25 mouse cellular contexts compared by ENCODE assay signal in the genomic region with DNA sequence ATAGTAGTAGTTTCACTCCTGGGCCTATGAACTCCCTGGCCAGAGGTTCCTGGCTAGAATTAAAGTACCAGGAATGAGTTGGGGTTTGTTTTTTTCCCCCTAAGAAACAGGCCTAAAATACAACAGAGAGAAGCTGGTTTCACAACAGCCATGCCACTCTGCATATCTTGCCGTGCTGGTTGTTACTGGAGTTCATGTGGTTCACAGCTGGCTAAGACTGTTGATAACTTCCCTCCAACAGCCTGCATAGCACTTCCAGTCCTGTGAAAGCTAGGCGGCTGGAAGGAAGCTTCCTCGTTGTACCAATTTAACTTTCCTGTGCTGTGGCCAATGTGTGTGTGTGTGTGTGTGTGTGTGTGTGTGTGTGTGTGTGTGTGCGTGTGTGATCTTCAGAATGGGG.
A peak's percentile ranks its signal among the peaks of the same experiment; 100 is the strongest.
DNase-seq lines count a peak whose midpoint lies in the region; ATAC-seq lines count a peak whose summit lies in the region.
"Had no signal": no experiment of that assay in that cellular context is flagged by ENCODE, and none has a peak within 500 bp of the region (broad histone marks: within the 10 kb centered on the region; RNA-seq: fewer than 3 reads in every experiment).

No protein-coding gene starts in this region.

- no peak overlapping the region for H3K4me3 ChIP-seq in limb, embryonic 11.5 days (ENCODE audit: low read depth, low read length)
- H3K4me3 ChIP-seq in limb, embryonic 10.5 days = no peak overlapping the region
- H3K4me3 ChIP-seq: embryonic facial prominence, embryonic 10.5 days; embryonic facial prominence, embryonic 12.5 days; forebrain, embryonic 13.5 days; forebrain, embryonic 15.5 days had no signal

- no peaks in the 10 kb centered on the region for H3K4me1 ChIP-seq in limb, embryonic 11.5 days (ENCODE audit: control insufficient read depth, insufficient read depth, low read length)
- no peaks in the 10 kb centered on the region for H3K4me1 ChIP-seq in limb, embryonic 10.5 days
- H3K4me1 ChIP-seq: embryonic facial prominence, embryonic 10.5 days; embryonic facial prominence, embryonic 12.5 days; forebrain, embryonic 13.5 days; forebrain, embryonic 15.5 days had no signal

- DNase-seq in limb, embryonic 11.5 days (ENCODE audit: low spot score) = peak; percentile 17
- DNase-seq in limb, embryonic 10.5 days (ENCODE audit: low spot score) = no peak
- no peak for DNase-seq in thymus, postnatal 14 days
- no peak for DNase-seq in cerebellum, adult 8-10 months
- DNase-seq: adrenal gland, adult 8-10 months; adrenal gland, postnatal 14 days; adrenal gland, postnatal 36 days; B cell, adult 2 months; cerebellum, adult 11-12 months; cerebellum, adult 2 months; cerebellum, adult 9-11 months; cerebellum, postnatal 14 days; cerebellum, postnatal 36 days; forebrain, postnatal 0 days had no signal

- no peak overlapping the region for H3K27ac ChIP-seq in limb, embryonic 11.5 days (replicated peaks; ENCODE audit: low read depth, low read length)
- H3K27ac ChIP-seq in limb, embryonic 10.5 days = no peak overlapping the region
- H3K27ac ChIP-seq: embryonic facial prominence, embryonic 10.5 days; embryonic facial prominence, embryonic 12.5 days; forebrain, embryonic 13.5 days; forebrain, embryonic 15.5 days had no signal

- H3K4me2 ChIP-seq in limb, embryonic 11.5 days (ENCODE audit: low read depth, severe bottlenecking) = no peak overlapping the region
- H3K4me2 ChIP-seq: embryonic facial prominence, embryonic 12.5 days; forebrain, embryonic 13.5 days; forebrain, embryonic 15.5 days had no signal

- no peaks in the 10 kb centered on the region for H3K9me3 ChIP-seq in limb, embryonic 11.5 days (ENCODE audit: control insufficient read depth, low read length)
- no peaks in the 10 kb centered on the region for H3K9me3 ChIP-seq in limb, embryonic 10.5 days (replicated peaks)
- H3K9me3 ChIP-seq: embryonic facial prominence, embryonic 10.5 days; embryonic facial prominence, embryonic 12.5 days; forebrain, embryonic 13.5 days; forebrain, embryonic 15.5 days; G1E had no signal

- H3K9ac ChIP-seq in limb, embryonic 11.5 days (ENCODE audit: low read length) = no peak overlapping the region
- H3K9ac ChIP-seq: embryonic facial prominence, embryonic 12.5 days; forebrain, embryonic 13.5 days; forebrain, embryonic 15.5 days; forebrain, postnatal 0 days had no signal

- no peaks in the 10 kb centered on the region for H3K36me3 ChIP-seq in limb, embryonic 11.5 days (ENCODE audit: control insufficient read depth, insufficient read depth, low read length)
- no peaks in the 10 kb centered on the region for H3K36me3 ChIP-seq in limb, embryonic 10.5 days
- H3K36me3 ChIP-seq: embryonic facial prominence, embryonic 10.5 days; embryonic facial prominence, embryonic 12.5 days; forebrain, embryonic 15.5 days; G1E had no signal

- ATAC-seq in limb, embryonic 11.5 days (ENCODE audit: insufficient number of reproducible peaks, low FRiP score, low TSS enrichment, low read depth) = no peak
- ATAC-seq in common myeloid progenitor, adult 5-6 weeks (replicated peaks; ENCODE audit: low read depth, poor library complexity, severe bottlenecking) = peak; percentile 83
- ATAC-seq in hematopoietic stem cell, adult 5-6 weeks (replicated peaks in 1 of 2; ENCODE audit: insufficient read depth in 1 of 2, low FRiP score in 2 of 2, low TSS enrichment in 1 of 2, low read depth in 1 of 2, poor library complexity in 2 of 2, severe bottlenecking in 2 of 2) = peak; percentile 42 to 56; a peak in 2 of 4 replicates
- ATAC-seq: activated CD4-positive, CD25-positive, alpha-beta regulatory T cell, adult 4 months; CD4-positive, CD25-positive, alpha-beta regulatory T cell, adult 4 months; forebrain, embryonic 13.5 days; forebrain, embryonic 15.5 days; forebrain, postnatal 0 days; Patski had no signal

- H3K27me3 ChIP-seq in limb, embryonic 11.5 days (ENCODE audit: control insufficient read depth, insufficient read depth, low read length) = no peaks in the 10 kb centered on the region
- H3K27me3 ChIP-seq in limb, embryonic 10.5 days (ENCODE audit: low read depth, poor library complexity, severe bottlenecking) = no peaks in the 10 kb centered on the region
- H3K27me3 ChIP-seq: CH12.LX; embryonic facial prominence, embryonic 12.5 days; forebrain, embryonic 13.5 days; forebrain, embryonic 15.5 days; Patski had no signal

- WGBS in limb, embryonic 11.5 days = 72% methylated on average over 4 of the region's 4 CpGs
- WGBS in limb, embryonic 10.5 days = 79% methylated on average over 4 of the region's 4 CpGs
